Mouse (Mus musculus) thymus, postnatal 0 days (tissue): ENCODE measurements at regions not wholly inside any gene's neighbourhood (a gene's known extent, or its start where the extent isn't known, plus 50 kb on each side); places are given as distances from the start of the nearest gene placed in this dataset.
"Not testable (repeated sequence)": the region's sequence is repeated elsewhere in the genome, so short reads cannot be mapped to it uniquely, and the experiment has no call there.

Experiments
- DNase-seq: peaks from one replicate; pipeline ENCODE4 v3.0.0-alpha.2; 2015; ENCODE audit warnings: low spot score

DNA sequence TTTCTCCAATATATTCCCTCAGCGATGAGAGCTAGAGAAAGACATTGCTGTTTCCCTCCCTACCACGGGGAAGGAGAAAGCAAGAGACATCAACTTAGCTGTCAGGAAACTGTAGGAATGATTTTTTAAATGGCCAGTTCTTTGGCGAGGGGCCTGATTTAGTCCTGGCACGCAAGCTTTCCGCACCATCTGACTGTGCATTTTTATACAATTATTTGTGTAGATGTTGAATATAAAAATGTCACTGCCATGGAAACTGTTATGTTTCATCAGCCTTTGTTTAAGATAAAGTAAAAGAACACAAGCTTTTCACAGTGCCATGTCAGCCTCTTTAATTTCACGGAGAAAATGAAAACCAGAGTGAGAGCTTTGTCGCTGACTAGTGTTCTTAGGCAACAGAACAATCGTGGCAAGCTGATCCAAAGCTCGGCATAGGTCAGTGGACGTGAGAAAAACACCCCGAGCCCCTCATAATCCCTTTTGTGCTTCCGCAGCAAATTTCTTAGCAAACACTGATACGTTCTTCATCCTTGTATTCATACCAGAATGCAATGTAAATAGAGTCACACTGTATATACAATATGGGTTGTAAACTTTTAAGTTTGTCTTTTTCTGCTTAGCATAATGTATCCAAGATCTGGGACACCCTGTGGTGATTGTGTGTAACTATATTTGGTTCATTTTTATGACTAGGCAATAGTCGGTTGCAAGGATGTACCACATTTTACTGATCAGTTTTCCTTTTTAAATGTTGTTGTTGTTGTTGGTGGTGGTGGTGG lies 79.9 kb upstream of the Tars start:
- DNase-seq: no peak

DNA sequence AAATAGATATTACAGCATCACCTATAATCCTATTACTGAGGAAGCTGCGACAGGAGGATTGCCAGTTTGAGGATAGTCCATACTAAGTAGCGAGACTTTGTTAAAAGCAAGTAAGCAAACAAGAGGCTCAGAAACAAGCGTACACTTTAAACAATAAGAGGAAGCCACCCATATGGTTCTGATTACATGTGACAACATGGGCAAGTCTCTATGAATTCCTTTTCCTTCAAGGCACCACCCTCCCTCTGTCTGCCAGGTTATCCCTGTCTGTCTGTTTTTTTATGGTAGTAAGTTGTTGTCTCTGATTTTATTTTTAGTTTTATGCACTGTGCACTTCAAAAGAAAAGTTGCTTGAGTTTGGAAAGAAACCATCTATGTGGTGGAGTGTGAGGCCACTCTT lies 76.8 kb upstream of the Tars start:
- no peak for DNase-seq

DNA sequence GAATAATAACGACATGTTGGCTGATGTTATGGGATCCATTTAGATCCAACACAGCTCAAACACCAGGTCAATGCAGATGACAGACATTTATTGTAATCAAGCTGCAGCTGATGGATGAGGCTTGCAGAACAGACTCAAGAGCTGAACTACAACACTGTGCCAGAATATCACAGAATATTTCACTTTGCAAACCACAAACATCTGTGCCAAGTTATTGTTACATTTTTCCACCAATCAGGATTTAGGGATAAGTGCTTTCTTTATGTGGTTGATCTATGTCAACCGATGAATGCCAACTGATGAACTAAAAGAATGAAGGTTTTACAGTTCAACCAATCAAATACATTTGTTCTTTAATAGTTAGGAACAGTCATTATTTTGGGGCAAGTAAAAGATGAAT lies 63.9 kb upstream of the Tars start:
- DNase-seq: no peak

DNA sequence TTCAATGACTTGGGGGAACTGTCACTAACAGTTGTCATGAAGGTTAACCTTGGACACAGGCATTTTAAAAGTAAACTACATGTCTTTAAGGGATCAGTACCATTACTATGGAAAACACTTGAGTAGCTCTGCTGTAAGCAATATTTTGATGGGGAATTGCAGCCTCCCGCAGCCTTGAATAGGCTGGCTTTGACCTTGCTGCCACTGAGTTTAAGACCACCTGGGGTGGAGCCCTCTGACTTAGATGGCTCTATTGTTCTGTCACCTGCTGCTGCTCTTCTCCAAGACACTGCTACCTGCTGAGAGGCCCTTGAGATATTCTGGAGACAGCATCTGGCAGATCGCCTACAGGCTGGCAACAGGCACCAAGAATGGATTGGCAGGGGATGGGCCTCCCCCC lies 62.1 kb upstream of the Tars start:
- DNase-seq: not testable (repeated sequence)

DNA sequence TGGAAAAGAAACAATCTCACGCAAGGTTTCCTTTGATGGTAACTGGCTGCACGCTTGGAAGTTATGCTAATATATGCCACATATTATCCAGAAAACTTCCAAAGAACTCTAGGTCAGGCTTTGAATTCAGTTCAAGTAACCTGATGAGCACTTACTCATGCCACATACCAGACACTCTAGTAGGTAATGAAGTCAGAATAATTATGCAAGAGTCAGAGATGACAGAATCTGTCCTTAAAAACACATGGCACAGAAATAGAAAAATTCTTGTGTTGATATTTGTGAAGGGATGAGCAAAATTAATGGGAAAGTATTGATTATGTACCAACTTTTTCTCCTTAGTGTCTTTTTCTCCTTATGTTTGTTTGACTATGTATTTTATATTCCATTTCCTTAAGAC lies 59.8 kb upstream of the Tars start:
- DNase-seq: no peak

DNA sequence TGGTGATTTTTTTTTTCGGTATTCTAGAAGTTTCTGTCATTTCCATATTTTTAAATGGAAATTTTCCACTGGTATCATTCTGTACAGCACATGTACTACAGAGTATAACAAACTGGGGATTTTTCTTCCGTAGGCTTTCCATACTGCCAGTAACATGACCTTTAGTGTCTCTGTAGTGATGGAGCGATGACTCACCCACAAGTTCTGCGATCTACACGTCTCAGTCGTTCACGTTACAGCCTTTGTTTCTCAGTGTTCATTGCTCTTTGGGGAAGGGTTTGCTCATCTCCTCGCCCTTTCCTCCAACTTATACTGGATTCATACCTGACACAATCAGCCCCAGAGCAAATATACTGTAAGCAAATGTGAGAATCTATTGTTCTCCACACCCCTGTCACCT lies 57.8 kb upstream of the Tars start:
- no peak for DNase-seq

DNA sequence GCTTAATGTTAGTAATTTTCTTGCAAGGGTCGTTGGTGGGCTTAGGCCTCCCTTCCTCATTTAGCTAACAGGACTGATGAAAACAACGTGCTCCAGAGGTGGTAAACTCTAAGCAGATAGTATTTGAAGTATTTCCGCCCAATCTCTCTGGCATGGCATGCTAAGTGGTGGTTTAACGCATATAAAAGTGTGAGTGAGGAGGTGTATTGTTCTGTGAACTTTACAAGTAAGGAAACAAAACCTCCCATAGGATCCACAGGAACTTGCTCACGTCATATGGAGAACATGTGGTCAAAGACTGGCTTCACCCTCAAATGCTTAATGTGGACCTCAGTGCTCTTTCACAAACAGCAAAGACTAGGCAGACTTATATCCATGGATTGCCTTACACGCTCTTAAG lies 56.5 kb upstream of the Tars start:
- DNase-seq: no peak

DNA sequence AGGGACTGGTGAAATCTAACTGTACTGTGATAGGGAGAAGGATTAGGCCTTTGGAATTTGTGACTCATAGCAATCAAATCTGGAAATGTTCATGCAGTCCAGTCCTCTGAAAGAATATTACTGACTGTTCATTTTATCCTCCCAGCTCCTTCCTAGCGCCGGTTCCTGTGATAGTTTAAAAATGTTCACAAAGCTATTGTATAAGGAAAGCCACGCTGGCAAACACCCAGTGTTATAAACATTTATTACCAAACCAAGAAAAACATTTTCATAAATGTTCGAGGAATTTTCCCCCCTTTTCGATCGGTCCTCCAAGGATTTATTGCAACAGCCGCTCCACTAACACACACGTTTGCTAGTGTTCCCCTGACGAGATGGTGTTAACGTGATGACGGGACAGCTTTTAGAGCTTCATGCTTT lies 55.9 kb upstream of the Tars start:
- DNase-seq: no peak

DNA sequence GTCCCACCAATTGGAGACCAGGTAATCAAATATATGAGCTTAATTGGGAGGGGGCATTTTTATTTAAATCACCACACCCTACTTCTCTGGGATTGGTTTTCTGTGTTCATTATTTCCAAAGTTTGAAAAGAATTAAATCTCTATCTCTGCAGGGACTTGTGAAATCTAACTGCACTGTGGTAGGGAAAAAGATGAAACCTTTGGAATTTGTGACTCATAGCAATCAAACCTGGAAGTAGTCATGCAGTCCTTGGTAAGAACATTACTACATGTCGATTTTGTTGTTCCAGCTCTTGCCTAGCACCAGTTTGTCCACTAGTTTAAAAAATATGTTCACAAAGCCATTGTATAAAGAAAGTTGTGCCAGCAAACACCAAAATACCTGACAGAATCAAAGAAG lies 54.5 kb upstream of the Tars start:
- DNase-seq: no peak

DNA sequence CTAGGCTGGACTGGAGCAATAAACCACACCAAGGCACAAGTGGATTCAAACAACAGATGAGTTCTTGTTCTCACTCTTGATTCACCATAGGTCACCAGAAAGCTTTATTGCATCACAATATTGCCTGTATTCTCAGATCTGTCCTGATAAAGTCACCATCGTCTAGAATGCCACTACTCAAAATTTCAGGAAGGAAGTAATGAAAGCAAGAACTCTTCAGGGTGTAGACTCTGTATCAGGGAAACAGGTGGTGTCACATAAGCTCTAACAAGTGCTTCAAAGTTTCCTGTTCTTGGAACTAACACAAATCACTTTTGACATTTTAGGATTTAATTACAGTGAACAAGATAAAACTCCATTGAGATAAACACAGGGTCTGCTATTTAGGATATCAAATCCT lies 52.2 kb upstream of the Tars start:
- DNase-seq: no peak
